Mouse (Mus musculus) embryonic fibroblast, embryonic 13.5 days (primary cell): ENCODE measurements around the gene Fhit.

Experiments used
- CTCF ChIP-seq: IDR thresholded peaks from 2 replicates; pipeline ENCODE4 v1.5.1; 2011; ENCODE audit warnings: mild to moderate bottlenecking, control low read depth, low read length, moderate library complexity, borderline replicate concordance; ENCODE audit not compliant: insufficient read depth
- POLR2A ChIP-seq: IDR thresholded peaks from 2 replicates; pipeline ENCODE4 v1.6.1; 2011; ENCODE audit warnings: low read depth, mild to moderate bottlenecking, control low read depth, low read length, moderate library complexity

GRCm38 (mm10) chr14:10129675-10130074, 1032.2 kb downstream of the Fhit start:
- TF ChIP-seq CTCF: no peak
- no peak for TF ChIP-seq POLR2A
